In the genomic region with DNA sequence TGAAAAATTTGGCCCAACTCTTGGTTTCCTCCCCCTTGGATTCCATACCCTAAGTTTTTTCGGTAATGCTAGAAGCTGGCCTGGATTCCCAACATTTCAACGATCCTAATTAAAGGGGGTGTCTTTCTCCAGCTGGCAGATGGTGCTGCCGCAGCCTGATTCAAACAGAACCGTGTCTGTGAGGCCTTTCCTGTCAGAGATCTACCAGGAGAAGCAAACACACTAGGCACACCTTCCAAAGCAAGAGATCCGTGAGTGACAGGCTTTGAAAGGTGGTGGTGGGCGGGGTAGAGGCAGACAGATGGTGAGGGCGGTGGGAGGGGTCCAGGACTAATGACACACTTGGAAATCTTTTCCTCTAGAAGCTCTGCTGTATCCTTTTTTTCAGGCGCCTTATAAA, we compare ENCODE assay signal across 15 mouse cellular contexts.
DNase-seq lines count a peak whose midpoint lies in the region; TF ChIP-seq lines count a peak whose summit lies in the region.
"Had no signal": no experiment of that assay in that cellular context is flagged by ENCODE, and none has a peak within 500 bp of the region (broad histone marks: within the 10 kb centered on the region; RNA-seq: fewer than 3 reads in every experiment).

No protein-coding gene starts in this region.

- no peaks in the 10 kb centered on the region for H3K4me1 ChIP-seq in heart, embryonic 10.5 days
- H3K4me1 ChIP-seq: hindbrain, embryonic 12.5 days; neural tube, embryonic 13.5 days had no signal

- H3K27ac ChIP-seq in layer of hippocampus, adult 2 months = no peak overlapping the region
- H3K27ac ChIP-seq in heart, embryonic 10.5 days = no peak overlapping the region
- H3K27ac ChIP-seq: hindbrain, embryonic 12.5 days; neural tube, embryonic 13.5 days had no signal

- peak; percentile 7 for DNase-seq in embryo, embryonic 10 days (ENCODE audit: low spot score)
- no peak for DNase-seq in embryo, embryonic 10.5 days (ENCODE audit: low spot score)
- peak; percentile 9 for DNase-seq in layer of hippocampus, adult 9-11 months
- DNase-seq in layer of hippocampus, adult 2 months (ENCODE audit: low spot score in 2 of 2) = no peak
- DNase-seq in right cerebral cortex, postnatal 10 days (ENCODE audit: low spot score in 2 of 2) = peak; percentile 23 to 32
- no peak for DNase-seq in right cerebral cortex, postnatal 4 days
- DNase-seq in heart, embryonic 10.5 days (ENCODE audit: low spot score) = no peak
- DNase-seq in gastrocnemius, adult 8-10 months (ENCODE audit: low spot score in 2 of 2) = no peak
- DNase-seq: adrenal gland, postnatal 36 days; heart, adult 11 months; kidney, adult 11 months; kidney, postnatal 36 days; thymus, postnatal 14 days had no signal

- TF ChIP-seq CTCF in layer of hippocampus, adult 2 months (conservative IDR thresholded peaks at IDR 0.05) = no peak

- no peaks in the 10 kb centered on the region for H3K36me3 ChIP-seq in heart, embryonic 10.5 days
- H3K36me3 ChIP-seq: hindbrain, embryonic 12.5 days; neural tube, embryonic 13.5 days had no signal

- H3K4me3 ChIP-seq in layer of hippocampus, adult 2 months = no peak overlapping the region
- no peak overlapping the region for H3K4me3 ChIP-seq in heart, embryonic 10.5 days
- H3K4me3 ChIP-seq: hindbrain, embryonic 12.5 days; neural tube, embryonic 13.5 days had no signal

- H3K27me3 ChIP-seq in heart, embryonic 10.5 days (ENCODE audit: insufficient read depth, poor library complexity, severe bottlenecking) = no peaks in the 10 kb centered on the region
- H3K27me3 ChIP-seq: hindbrain, embryonic 12.5 days; neural tube, embryonic 13.5 days had no signal

- H3K9me3 ChIP-seq in heart, embryonic 10.5 days = no peaks in the 10 kb centered on the region
- H3K9me3 ChIP-seq: hindbrain, embryonic 12.5 days; neural tube, embryonic 13.5 days had no signal

- 42% methylated on average over 8 of the region's 8 CpGs for WGBS in heart, embryonic 10.5 days

Comparison
In these comparisons a context has a peak if more than half of its experiments do, and no peak if none do; other contexts are left out.
1. DNase-seq: peak in embryo, embryonic 10 days (single experiment), layer of hippocampus, adult 9-11 months (single experiment) and right cerebral cortex, postnatal 10 days (2 of 2); none in embryo, embryonic 10.5 days (single experiment), layer of hippocampus, adult 2 months (0 of 2), right cerebral cortex, postnatal 4 days (single experiment), heart, embryonic 10.5 days (single experiment) and gastrocnemius, adult 8-10 months (0 of 2).